Mouse (Mus musculus): ENCODE results near the gene Mfap1a.
A peak's percentile ranks its signal among the peaks of the same experiment; 100 is the strongest.
"Not testable (repeated sequence)": the region's sequence is repeated elsewhere in the genome, so short reads cannot be mapped to it uniquely, and the experiment has no call there.

Gene Mfap1a

DNA sequence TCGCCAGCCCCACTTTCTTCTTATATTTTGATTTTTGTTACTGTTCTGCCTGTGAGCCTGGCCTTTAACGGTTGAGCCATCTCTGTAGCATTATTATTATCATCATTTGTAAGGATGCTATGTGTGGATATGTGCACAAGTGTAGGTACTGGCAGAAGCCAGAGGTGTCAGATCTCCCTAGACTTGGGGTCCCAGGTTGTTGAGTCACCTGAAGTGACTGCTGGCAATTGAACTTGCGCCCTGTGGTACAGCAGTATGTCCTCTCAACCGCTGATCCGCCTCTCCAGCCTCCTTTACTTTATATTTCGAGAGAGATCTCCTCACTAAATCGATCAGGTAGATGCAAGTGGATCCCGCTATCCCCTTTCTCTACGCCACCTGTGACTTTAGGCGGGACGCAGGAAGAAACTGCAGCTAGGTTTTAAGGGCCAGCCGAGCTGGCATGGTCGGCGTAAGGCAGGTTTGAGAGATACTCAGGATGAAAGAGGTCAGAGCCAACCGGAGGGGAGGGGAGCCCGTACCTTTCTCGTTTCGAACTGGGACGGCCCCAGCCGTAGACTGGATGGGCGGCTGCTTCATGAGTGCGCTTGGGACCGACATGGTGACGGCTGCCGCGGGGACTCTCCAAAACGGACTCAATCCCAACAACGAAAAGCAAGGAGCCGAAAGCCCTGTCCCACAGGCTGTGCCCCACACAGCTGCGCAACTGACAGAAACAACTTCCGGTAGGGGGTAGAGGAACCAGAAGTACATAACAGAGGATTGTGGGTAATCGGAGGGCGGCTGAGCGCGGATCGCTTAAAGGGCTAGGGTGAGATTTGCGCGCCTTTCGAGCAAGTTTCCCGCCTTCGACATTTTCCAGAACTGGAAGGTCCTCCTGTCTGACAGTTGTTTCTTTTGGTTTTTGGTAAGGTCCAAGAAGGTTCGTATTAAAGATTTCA lies at the start of gene Mfap1a, which contains the start of gene Wdr76:
Gene Mfap1a, minus strand, starts transcription at position 724 of the 941 bp plus-strand sequence.
Gene Wdr76, plus strand, starts transcription at position 782 of the 941 bp plus-strand sequence.
- DNase-seq (ENCODE audit: low read depth, low spot score), result peak; percentile 96

DNA sequence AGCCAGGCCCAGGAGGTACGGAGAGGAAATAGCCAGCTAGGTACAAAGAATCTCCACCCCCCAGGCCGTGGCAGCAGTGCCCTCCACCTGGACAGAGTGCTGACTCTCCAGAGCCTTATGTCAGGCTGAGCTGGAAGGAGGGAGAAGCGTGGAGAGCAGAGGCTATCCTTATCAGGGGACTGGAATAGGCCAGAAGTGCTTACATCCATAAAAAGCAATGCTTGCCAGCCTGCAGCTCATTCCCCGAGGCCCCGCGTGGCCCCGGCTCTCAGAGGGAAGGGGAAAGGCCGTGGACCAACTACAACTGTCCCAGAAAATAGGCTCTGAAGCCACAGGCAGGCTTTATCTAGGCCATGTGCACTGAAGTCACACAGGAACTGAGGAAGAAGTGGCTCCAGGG lies 44.8 kb upstream of the Mfap1a start:
- DNase-seq (ENCODE audit: low read depth, low spot score), result peak; percentile 24

DNA sequence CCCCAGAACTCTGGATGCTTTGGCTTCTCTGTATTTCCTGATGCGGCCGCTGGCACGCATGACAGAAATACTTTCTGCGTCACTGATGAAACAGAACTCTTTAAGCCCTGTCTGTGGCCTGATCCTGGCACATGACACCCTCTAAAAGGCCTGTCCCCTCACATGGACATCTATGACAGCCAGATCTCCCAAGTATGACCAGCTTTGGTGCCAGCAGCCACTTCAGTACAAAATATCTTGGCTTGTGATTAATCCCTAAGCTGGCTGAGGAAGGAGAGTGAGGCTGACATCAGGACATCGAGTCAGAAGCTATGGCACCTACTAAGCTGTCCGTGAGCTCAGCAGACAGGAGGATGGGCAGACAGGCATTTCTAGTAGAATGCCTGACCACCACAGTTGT lies 43.2 kb upstream of the Mfap1a start:
- no peak for DNase-seq (ENCODE audit: low read depth, low spot score)

DNA sequence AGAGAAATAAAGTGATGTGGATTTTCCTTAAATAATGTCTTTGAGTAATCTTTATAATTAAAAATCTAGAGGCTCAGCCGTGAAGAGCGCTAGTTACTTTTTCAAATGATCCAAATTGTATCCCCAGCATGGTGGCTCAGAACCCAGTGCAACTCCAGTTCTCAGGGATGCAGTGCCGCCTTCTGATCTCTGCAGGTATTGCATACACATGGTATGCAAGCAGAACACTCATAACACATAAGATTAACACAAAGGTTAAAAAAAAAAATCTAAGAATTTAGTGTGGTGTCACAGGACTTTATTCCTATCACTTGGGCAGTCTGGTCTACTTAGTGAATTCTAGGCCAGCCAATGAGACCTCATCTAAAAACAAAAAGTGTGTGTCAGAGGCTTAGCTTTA lies 38.4 kb upstream of the Mfap1a start:
- no peak for DNase-seq (ENCODE audit: low read depth, low spot score)

- DNase-seq (ENCODE audit: low read depth, low spot score), result peak; percentile 82
Observed at GRCm38 (mm10) chr2:121525056-121525455, 18.6 kb upstream of the Mfap1a start.

DNA sequence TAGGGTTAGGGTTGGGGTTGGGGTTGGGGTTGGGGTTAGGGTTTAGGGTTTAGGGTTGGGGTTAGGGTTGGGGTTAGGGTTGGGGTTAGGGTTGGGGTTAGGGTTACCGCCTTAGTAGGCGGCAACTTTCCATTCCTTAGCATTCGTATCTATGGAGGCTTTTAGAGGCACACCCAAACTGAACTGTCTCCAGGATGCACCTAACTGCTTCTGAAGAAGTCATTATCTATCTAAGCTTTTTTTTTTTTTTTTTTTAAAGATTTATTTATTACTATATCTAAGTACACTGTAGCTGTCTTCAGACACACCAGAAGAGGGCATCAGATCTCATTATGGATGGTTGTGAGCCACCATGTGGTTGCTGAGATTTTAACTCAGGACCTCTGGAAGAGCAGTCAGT lies 16.4 kb upstream of the Mfap1a start:
- DNase-seq (ENCODE audit: low read depth, low spot score), result not testable (repeated sequence)

GRCm38 (mm10) chr2:121522006-121522405 lies 15.5 kb upstream of the Mfap1a start:
- peak; percentile 63 for DNase-seq (ENCODE audit: low read depth, low spot score)

DNA sequence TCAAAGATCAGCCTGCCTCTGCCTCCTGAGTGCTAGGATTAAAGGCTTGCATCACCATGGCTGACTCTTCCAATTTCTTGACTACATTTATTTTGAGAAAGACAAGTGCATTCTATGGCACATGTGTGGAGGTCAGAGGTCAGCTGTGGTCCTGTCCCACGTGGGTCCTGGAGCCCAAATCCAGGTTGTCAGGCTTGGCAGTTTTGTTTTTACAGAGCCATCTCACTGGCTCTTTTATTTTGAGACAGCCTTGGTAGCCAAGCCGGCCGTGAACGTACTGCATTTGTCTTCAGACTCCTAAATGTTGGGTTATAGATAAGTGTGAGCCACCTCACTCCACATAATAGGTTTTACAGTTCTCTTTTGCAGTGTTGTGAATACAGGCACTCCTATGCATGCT lies 12.2 kb upstream of the Mfap1a start:
- DNase-seq (ENCODE audit: low read depth, low spot score), result not testable (repeated sequence)

GRCm38 (mm10) chr2:121518106-121518505 lies 11.6 kb upstream of the Mfap1a start:
- no peak for DNase-seq (ENCODE audit: low read depth, low spot score)

GRCm38 (mm10) chr2:121514211-121514610 lies 7.7 kb upstream of the Mfap1a start:
- no peak for DNase-seq (ENCODE audit: low read depth, low spot score)

DNA sequence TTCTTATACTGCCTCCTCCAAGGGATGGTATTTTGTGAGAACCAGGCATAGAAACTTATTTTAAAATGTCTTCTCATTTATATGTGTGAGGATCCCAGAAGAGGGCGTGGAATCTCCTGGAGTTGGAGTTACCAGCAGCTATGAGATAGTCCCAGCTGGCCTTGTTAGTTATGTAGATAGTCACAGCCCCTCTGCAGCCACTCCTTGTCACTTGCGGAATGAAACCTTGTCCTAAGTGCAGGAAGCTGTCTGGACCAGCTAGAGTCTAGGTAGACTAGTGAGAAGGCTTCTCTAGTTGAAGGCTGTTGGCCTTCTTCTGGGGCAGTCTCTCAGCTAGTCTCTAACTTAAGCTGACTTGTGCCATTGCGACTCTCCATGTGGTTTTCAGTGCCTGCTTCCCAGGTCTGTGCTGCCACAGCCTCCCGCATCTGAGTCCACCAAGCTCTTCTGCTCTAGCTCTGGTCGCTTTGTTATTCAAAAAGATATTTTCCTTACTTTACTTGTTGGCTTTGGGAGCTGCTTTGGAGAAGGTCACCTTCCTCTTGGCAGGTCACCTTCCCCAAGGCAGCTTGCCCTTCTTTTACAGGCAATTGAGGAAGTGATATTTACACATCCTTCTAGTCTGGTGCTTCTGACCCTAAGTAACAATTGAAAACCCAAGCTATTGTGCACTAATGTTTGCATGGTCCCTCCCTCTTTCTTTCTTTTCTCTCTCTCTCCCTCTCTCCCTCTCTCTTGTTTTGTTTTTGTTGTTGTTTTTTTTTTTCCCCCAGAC lies 6.7 kb upstream of the Mfap1a start:
- not testable (repeated sequence) for DNase-seq (ENCODE audit: low read depth, low spot score)

DNA sequence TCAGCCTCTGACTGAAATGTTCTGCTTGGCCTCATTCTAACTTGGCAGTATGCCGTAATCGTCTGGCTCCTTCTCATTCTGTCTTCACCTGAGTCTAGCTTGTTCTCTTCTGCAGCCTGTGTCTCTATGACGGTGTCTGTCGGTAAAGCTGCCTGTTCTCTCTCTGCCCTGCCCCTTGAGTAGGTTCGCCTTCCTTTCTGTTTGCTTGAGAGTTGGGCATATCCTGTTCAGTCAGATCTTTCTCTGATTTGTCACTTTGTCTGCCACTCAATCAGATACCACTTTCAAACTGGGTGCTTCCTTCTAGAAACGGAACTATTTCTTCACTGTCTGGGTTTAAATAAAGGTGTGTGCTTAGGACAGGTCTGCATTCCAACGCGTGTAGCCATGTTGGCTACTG lies 4.9 kb upstream of the Mfap1a start:
- no peak for DNase-seq (ENCODE audit: low read depth, low spot score)

- peak; percentile 72 for DNase-seq (ENCODE audit: low read depth, low spot score)
Observed at GRCm38 (mm10) chr2:121509584-121509983, 3.1 kb upstream of the Mfap1a start.

GRCm38 (mm10) chr2:121507951-121508330 lies 1.5 kb upstream of the Mfap1a start:
- no peak for DNase-seq (ENCODE audit: low read depth, low spot score)

DNA sequence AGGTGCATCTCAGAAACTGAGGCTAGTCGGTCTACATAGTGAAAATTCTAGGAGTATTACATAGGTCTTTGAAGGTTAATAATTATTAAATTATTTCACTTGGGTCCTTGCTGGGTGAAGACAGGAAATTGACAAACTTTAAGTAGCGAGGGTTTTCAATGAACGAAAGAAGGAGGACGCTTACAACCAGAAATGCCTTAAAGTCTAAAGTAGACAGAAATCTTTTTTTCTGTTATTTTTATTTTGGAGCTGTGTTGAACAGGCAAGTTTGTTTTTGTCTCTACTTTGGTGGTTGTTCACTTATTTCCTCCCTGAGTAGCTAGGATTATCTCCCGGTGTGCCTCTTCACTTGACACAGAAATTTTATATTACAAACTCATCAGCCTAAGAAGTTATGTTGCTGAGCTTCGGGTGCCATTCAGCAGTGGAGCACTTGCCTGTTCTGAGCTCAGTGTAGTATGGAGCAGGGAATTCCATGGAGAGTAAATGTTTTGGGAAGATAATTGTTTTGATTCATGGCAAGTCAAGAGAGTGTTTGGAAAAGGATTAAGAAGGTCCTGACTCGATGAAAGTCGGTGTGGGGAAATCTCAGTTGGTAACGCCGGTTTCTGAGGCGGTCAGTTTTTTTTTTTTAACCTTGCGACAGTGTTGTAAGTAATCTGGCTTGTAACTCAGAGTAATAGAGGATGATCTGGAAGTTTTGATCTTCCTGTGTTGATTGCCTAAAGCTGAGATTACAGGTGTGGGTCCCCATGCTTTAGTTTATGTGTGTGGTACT lies 897 bp upstream of the Mfap1a start:
- no peak for DNase-seq (ENCODE audit: low read depth, low spot score)

DNA sequence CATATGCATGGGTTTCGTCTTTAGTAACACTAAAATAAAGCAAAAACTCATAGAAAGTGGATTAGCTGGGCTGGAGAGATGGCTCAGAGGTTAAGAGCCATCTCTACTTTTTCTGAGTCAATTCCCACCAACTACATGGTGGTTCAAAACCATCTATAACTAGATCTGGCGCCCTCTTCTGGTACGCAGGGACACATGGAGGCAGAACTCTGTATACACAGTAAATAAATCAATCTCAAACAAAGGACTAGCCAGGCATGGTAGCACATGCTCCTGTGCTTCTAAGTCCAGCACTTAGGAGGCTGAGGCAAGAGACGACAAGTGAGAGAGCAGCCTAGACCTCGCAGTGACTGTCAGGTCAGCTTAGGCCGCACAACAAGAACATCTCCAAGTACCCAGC lies 4.9 kb downstream of the Mfap1a start:
- not testable (repeated sequence) for DNase-seq (ENCODE audit: low read depth, low spot score)

GRCm38 (mm10) chr2:121484403-121484802 lies 22.1 kb downstream of the Mfap1a start:
- DNase-seq (ENCODE audit: low read depth, low spot score), result not testable (repeated sequence)

DNA sequence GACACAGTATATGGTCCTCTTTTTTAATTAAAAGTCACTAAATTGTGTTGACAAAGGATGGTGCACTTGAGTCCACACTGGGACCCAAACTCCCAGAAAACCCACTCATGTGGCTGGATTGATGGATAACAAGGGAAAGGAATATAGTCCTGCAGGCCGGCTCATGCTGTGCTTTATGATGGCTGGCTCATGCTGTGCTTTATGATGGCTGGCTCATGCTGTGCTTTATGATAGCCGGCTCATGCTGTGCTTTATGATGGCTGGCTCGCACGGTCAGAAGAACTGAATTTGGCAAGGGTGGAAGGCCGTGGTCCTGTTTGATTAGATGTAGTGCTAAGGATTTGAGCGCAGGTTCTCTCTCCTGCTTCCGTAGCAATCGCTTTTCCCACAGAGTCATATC lies 22.9 kb downstream of the Mfap1a start:
- no peak for DNase-seq (ENCODE audit: low read depth, low spot score)

GRCm38 (mm10) chr2:121480916-121481315 lies 25.5 kb downstream of the Mfap1a start:
- DNase-seq (ENCODE audit: low read depth, low spot score), result not testable (repeated sequence)

- DNase-seq (ENCODE audit: low read depth, low spot score), result no peak
Observed at GRCm38 (mm10) chr2:121480498-121480897, 26.0 kb downstream of the Mfap1a start.

DNA sequence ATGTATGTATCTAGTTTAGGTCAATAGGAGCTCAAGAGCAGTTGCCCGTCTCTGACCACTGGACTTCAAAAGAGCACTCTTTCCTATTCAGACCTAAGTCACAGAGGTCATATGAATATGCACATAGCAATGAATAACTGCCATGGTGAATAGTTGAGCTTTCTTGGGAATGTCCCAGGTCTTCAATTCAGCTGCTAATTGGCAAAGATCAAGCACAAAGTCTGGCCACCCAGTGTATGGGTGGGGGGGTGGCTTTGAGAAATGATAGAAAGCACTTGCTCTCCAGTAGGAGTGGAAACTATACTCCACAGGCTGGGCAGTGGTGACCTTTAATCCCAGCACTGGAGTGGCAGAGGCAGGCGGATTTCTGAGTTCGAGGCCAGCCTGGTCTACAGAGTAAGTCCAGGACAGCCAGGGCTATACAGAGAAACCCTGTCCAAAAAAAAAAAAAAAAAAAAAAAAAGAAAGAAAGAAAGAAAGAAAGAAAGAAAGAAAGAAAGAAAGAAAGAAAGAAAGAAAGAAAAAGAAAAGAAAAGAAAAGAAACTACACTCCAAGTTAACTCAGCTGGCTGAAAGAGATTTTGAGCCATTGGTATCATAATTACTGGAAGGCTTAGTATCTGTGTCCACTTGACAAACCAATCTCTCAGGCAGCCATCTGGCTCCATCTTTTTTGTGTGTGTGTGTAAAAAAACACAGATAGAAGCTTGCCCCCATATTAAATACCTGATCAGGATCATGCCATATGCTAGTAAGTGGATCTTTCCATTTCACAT lies 28.8 kb downstream of the Mfap1a start:
- DNase-seq (ENCODE audit: low read depth, low spot score), result no peak
